8 mouse cellular contexts compared by ENCODE assay signal in the genomic region with DNA sequence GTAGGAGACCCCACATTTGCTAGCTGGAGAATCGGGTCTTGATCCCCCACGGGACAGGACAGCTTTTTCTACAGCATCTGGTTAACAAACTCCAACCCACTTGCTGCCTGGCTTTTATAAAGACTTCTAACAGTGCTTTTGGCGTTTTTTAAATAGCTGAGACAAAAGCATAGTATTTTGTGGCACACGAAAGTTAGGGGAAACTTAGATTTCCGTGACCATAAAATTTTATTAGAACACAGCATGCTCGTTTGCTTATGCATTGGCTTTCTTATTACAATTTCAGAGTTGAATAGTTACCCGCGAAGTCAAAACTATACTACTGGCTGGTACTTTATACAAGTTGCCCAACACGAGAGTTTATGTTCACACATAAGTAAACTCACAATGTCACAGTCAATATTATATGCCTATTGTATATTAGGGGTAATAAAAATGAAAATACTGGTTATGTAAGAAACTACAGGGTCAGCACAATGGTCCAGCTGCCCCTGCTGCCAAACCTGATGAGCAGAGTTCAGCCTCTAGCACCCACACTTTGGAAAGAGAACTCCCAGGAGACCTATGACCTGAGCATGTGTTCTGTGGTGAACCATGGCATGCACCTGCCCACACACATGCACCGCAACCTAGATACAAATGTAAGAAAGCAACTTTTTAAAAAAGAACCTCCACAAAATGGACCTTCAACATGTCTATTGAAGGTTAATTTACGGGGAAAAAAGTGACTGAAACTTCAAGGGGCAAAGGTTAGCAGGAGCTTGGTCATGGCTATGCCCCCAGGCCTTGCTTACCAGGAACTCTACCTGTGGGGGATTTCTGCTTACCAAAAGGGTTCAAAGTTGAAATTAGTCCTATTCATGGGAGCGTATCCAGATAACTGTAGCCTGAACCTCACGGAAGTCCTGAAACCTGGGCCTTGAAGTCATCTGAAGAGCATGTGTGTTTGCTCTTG. TPM values are rescaled to one million over a fixed set of nuclear protein-coding genes. Genes with fewer than 3 reads are reported as not detected.
DNase-seq lines count a peak whose midpoint lies in the region; ATAC-seq and TF ChIP-seq lines count a peak whose summit lies in the region.

No protein-coding gene starts in this region.

- 52% methylated on average over 13 of the region's 13 CpGs for WGBS in embryonic facial prominence, embryonic 15.5 days
- WGBS in kidney, postnatal 0 days: 54% methylated on average over 13 of the region's 13 CpGs
- WGBS in neural tube, embryonic 14.5 days: 63% methylated on average over 13 of the region's 13 CpGs

- DNase-seq in layer of hippocampus, adult 2 months (ENCODE audit: low spot score in 2 of 2): no peak
- DNase-seq in layer of hippocampus, adult 9-10 months (ENCODE audit: low spot score): no peak
- DNase-seq in kidney, postnatal 0 days (ENCODE audit: low spot score): no peak
- no peak for DNase-seq in left cerebral cortex, postnatal 25 days (ENCODE audit: low spot score in 2 of 2)
- no peak for DNase-seq in right cerebral cortex, adult 18-20 months
- no peak for DNase-seq in thymus, postnatal 10 days (ENCODE audit: low spot score in 2 of 2)

- no peaks in the 10 kb centered on the region for H3K9me3 ChIP-seq in embryonic facial prominence, embryonic 15.5 days (replicated peaks)
- no peaks in the 10 kb centered on the region for H3K9me3 ChIP-seq in kidney, postnatal 0 days (replicated peaks; ENCODE audit: low read length)
- H3K9me3 ChIP-seq in neural tube, embryonic 14.5 days (ENCODE audit: control insufficient read depth, low read length): no peaks in the 10 kb centered on the region

- H3K27me3 ChIP-seq in embryonic facial prominence, embryonic 15.5 days: no peaks in the 10 kb centered on the region
- no peaks in the 10 kb centered on the region for H3K27me3 ChIP-seq in kidney, postnatal 0 days (ENCODE audit: insufficient read depth, low read length)
- H3K27me3 ChIP-seq in neural tube, embryonic 14.5 days (ENCODE audit: control insufficient read depth, insufficient read depth, low read length): no peaks in the 10 kb centered on the region

- H3K36me3 ChIP-seq in embryonic facial prominence, embryonic 15.5 days: no peaks in the 10 kb centered on the region
- H3K36me3 ChIP-seq in kidney, postnatal 0 days (ENCODE audit: insufficient read depth, low read length): no peaks in the 10 kb centered on the region
- H3K36me3 ChIP-seq in neural tube, embryonic 14.5 days (ENCODE audit: control insufficient read depth, insufficient read depth, low read length): no peaks in the 10 kb centered on the region

- peaks cover 17% of the 10 kb centered on the region for H3K4me1 ChIP-seq in embryonic facial prominence, embryonic 15.5 days
- peaks cover 16% of the 10 kb centered on the region; the same call in 1 of the 2 replicates for H3K4me1 ChIP-seq in kidney, postnatal 0 days (replicated peaks; ENCODE audit: insufficient read depth, low read length)
- H3K4me1 ChIP-seq in neural tube, embryonic 14.5 days (ENCODE audit: control insufficient read depth, insufficient read depth, low read length): no peaks in the 10 kb centered on the region; the same call in 1 of the 2 replicates

- peak overlapping the region; percentile 54 for H3K9ac ChIP-seq in embryonic facial prominence, embryonic 15.5 days
- peak overlapping the region; percentile 83 for H3K9ac ChIP-seq in kidney, postnatal 0 days (ENCODE audit: low read depth, low read length)
- H3K9ac ChIP-seq in neural tube, embryonic 14.5 days (replicated peaks; ENCODE audit: low read depth, low read length): peak overlapping the region; percentile 52; the same call in 1 of the 2 replicates

- peak overlapping the region; percentile 98 for H3K4me3 ChIP-seq in layer of hippocampus, adult 2 months
- H3K4me3 ChIP-seq in embryonic facial prominence, embryonic 15.5 days (replicated peaks): peak overlapping the region; percentile 84
- peak overlapping the region; percentile 71 for H3K4me3 ChIP-seq in kidney, postnatal 0 days (replicated peaks; ENCODE audit: low read depth, low read length)
- H3K4me3 ChIP-seq in neural tube, embryonic 14.5 days (ENCODE audit: low read depth, low read length): peak overlapping the region; percentile 47

- H3K27ac ChIP-seq in layer of hippocampus, adult 2 months: peak overlapping the region; percentile 81
- peak overlapping the region; percentile 60; the same call in 1 of the 2 replicates for H3K27ac ChIP-seq in embryonic facial prominence, embryonic 15.5 days (replicated peaks)
- peak overlapping the region; percentile 70 for H3K27ac ChIP-seq in kidney, postnatal 0 days
- no peak overlapping the region for H3K27ac ChIP-seq in neural tube, embryonic 14.5 days (ENCODE audit: low read depth, low read length)

- no peak for TF ChIP-seq CTCF in layer of hippocampus, adult 2 months (conservative IDR thresholded peaks at IDR 0.05)
- TF ChIP-seq CTCF in kidney, postnatal 0 days (IDR thresholded peaks at IDR 0.05; ENCODE audit: low read depth): no peak

- no peak for ATAC-seq in embryonic facial prominence, embryonic 15.5 days (ENCODE audit: insufficient number of reproducible peaks, low FRiP score, low TSS enrichment, low read depth)
- ATAC-seq in kidney, postnatal 0 days (replicated peaks; ENCODE audit: low FRiP score, low read depth): no peak
- ATAC-seq in neural tube, embryonic 14.5 days (ENCODE audit: low read depth): no peak

- intact Hi-C loops in left cerebral cortex, postnatal 25 days (cut with DNase I): no loop called here

- H3K4me2 ChIP-seq in embryonic facial prominence, embryonic 15.5 days (replicated peaks): peak overlapping the region; percentile 81
- peak overlapping the region; percentile 61 for H3K4me2 ChIP-seq in kidney, postnatal 0 days (ENCODE audit: low read length)
- H3K4me2 ChIP-seq in neural tube, embryonic 14.5 days (ENCODE audit: low read depth, low read length): peak overlapping the region; percentile 90

RNA-seq across cellular contexts. Expression of a gene that starts 0.8 kb away (rescaled TPM):
- 10 to 100 TPM in 1 of 2 experiments, 1 to 10 TPM in 1; 8.6 to 10.3 TPM for total RNA-seq in layer of hippocampus, adult 2 months (2021)
- 20.0 and 21.0 TPM in 2 replicates for polyA plus RNA-seq in embryonic facial prominence, embryonic 15.5 days (2015; fragmentation: Nextera tagmentation; extraction: Ambion mirVana)
- polyA plus RNA-seq in kidney, postnatal 0 days (2015; fragmentation: Nextera tagmentation; extraction: Ambion mirVana): 20.6 and 24.7 TPM in 2 replicates
- 9.4 and 9.5 TPM in 2 replicates for polyA plus RNA-seq in neural tube, embryonic 14.5 days (2014; fragmentation: Nextera tagmentation; extraction: Ambion mirVana)
- total RNA-seq in left cerebral cortex, postnatal 25 days (2021): 1 to 10 TPM; 3.6 TPM

RNA-seq across cellular contexts. Expression of a gene that starts 0.9 kb away (rescaled TPM):
- 10 to 100 TPM; 28.1 to 28.9 TPM for total RNA-seq in layer of hippocampus, adult 2 months (2021)
- polyA plus RNA-seq in embryonic facial prominence, embryonic 15.5 days (2015; fragmentation: Nextera tagmentation; extraction: Ambion mirVana): 124 and 125 TPM in 2 replicates
- 190 and 191 TPM in 2 replicates for polyA plus RNA-seq in kidney, postnatal 0 days (2015; fragmentation: Nextera tagmentation; extraction: Ambion mirVana)
- 25.8 and 44.7 TPM in 2 replicates for polyA plus RNA-seq in neural tube, embryonic 14.5 days (2014; fragmentation: Nextera tagmentation; extraction: Ambion mirVana)
- total RNA-seq in left cerebral cortex, postnatal 25 days (2021): 10 to 100 TPM; 16.2 to 16.8 TPM

RNA-seq across cellular contexts. Expression of a gene that starts 38.1 kb away (rescaled TPM):
- total RNA-seq in layer of hippocampus, adult 2 months (2021): 10 to 100 TPM; 11.3 to 13.1 TPM
- 32.3 and 36.5 TPM in 2 replicates for polyA plus RNA-seq in embryonic facial prominence, embryonic 15.5 days (2015; fragmentation: Nextera tagmentation; extraction: Ambion mirVana)
- 32.2 and 35.9 TPM in 2 replicates for polyA plus RNA-seq in kidney, postnatal 0 days (2015; fragmentation: Nextera tagmentation; extraction: Ambion mirVana)
- polyA plus RNA-seq in neural tube, embryonic 14.5 days (2014; fragmentation: Nextera tagmentation; extraction: Ambion mirVana): 11.2 and 15.9 TPM in 2 replicates
- 10 to 100 TPM; 11.1 to 11.6 TPM for total RNA-seq in left cerebral cortex, postnatal 25 days (2021)

Comparison
In these comparisons a context has a peak if more than half of its experiments do, and no peak if none do; other contexts are left out.
1. H3K4me3 ChIP-seq: peak in every context shown above with its lines; median percentile 98 in layer of hippocampus, adult 2 months; 84 in embryonic facial prominence, embryonic 15.5 days; 71 in kidney, postnatal 0 days; 47 in neural tube, embryonic 14.5 days.